ENCODE assay signal across 30 mouse cellular contexts in genomic region chr6:147923246-147923645, GRCm38 (mm10).
"Had no signal": no experiment of that assay in that cellular context is flagged by ENCODE, and none has a peak within 500 bp of the region (broad histone marks: within the 10 kb centered on the region; RNA-seq: fewer than 3 reads in every experiment).

No protein-coding gene starts in this region.

- H3K4me3 ChIP-seq: left cerebral cortex, adult 2 months; limb, embryonic 10.5 days; limb, embryonic 12.5 days; limb, embryonic 13.5 days; limb, embryonic 15.5 days; liver, embryonic 12.5 days; liver, embryonic 13.5 days; liver, embryonic 15.5 days; lung, embryonic 15.5 days; megakaryocyte, embryonic 14.5 days; midbrain, embryonic 10.5 days; midbrain, embryonic 12.5 days; midbrain, embryonic 13.5 days; midbrain, embryonic 15.5 days; myocyte; neural tube, embryonic 12.5 days; neural tube, embryonic 13.5 days had no signal

- DNase-seq: left cerebral cortex, postnatal 4 days; liver; liver, embryonic 13.5 days; lung, adult 18-20 months; lung, adult 2 months; lung, embryonic 14.5 days; lung, postnatal 10 days; lung, postnatal 14 days; lung, postnatal 36 days; lung, postnatal 4 days; midbrain, embryonic 14.5 days had no signal

- H3K4me1 ChIP-seq: limb, embryonic 10.5 days; limb, embryonic 12.5 days; liver, embryonic 12.5 days; liver, embryonic 13.5 days; liver, embryonic 15.5 days; megakaryocyte, embryonic 14.5 days; midbrain, embryonic 10.5 days; midbrain, embryonic 12.5 days; midbrain, embryonic 13.5 days; midbrain, embryonic 15.5 days; neural tube, embryonic 12.5 days; neural tube, embryonic 13.5 days had no signal

- H3K27ac ChIP-seq: left cerebral cortex, adult 2 months; limb, embryonic 10.5 days; limb, embryonic 12.5 days; limb, embryonic 13.5 days; limb, embryonic 15.5 days; liver, embryonic 12.5 days; liver, embryonic 13.5 days; liver, embryonic 14.5 days; liver, embryonic 15.5 days; lung, embryonic 15.5 days; macrophage; midbrain, embryonic 10.5 days; midbrain, embryonic 12.5 days; midbrain, embryonic 13.5 days; midbrain, embryonic 15.5 days; neural tube, embryonic 12.5 days; neural tube, embryonic 13.5 days had no signal

- ATAC-seq: liver, embryonic 12.5 days; lung, postnatal 0 days; midbrain, embryonic 13.5 days; midbrain, embryonic 15.5 days had no signal

- H3K9me3 ChIP-seq: limb, embryonic 10.5 days; limb, embryonic 13.5 days; limb, embryonic 15.5 days; liver, embryonic 12.5 days; liver, embryonic 13.5 days; liver, embryonic 15.5 days; lung, embryonic 15.5 days; megakaryocyte, embryonic 14.5 days; midbrain, embryonic 10.5 days; midbrain, embryonic 12.5 days; midbrain, embryonic 13.5 days; midbrain, embryonic 15.5 days; neural tube, embryonic 12.5 days; neural tube, embryonic 13.5 days had no signal

- H3K4me2 ChIP-seq: limb, embryonic 12.5 days; limb, embryonic 13.5 days; limb, embryonic 15.5 days; liver, embryonic 12.5 days; liver, embryonic 13.5 days; liver, embryonic 15.5 days; lung, embryonic 14.5 days; lung, embryonic 15.5 days; midbrain, embryonic 12.5 days; midbrain, embryonic 13.5 days; midbrain, embryonic 15.5 days; neural tube, embryonic 12.5 days; neural tube, embryonic 13.5 days had no signal

- H3K9ac ChIP-seq: limb, embryonic 12.5 days; limb, embryonic 13.5 days; limb, embryonic 15.5 days; liver, embryonic 12.5 days; liver, embryonic 13.5 days; liver, embryonic 14.5 days; liver, embryonic 15.5 days; lung, embryonic 14.5 days; lung, embryonic 15.5 days; midbrain, embryonic 12.5 days; midbrain, embryonic 13.5 days; midbrain, embryonic 15.5 days; neural tube, embryonic 12.5 days; neural tube, embryonic 13.5 days had no signal

- H3K36me3 ChIP-seq: limb, embryonic 10.5 days; limb, embryonic 12.5 days; limb, embryonic 13.5 days; limb, embryonic 15.5 days; liver, embryonic 12.5 days; liver, embryonic 13.5 days; liver, embryonic 15.5 days; lung, embryonic 15.5 days; midbrain, embryonic 10.5 days; midbrain, embryonic 12.5 days; midbrain, embryonic 13.5 days; midbrain, embryonic 15.5 days; neural tube, embryonic 12.5 days; neural tube, embryonic 13.5 days had no signal

- H3K27me3 ChIP-seq: limb, embryonic 13.5 days; limb, embryonic 15.5 days; liver, embryonic 12.5 days; liver, embryonic 13.5 days; liver, embryonic 15.5 days; lung, embryonic 15.5 days; midbrain, embryonic 12.5 days; midbrain, embryonic 13.5 days; midbrain, embryonic 15.5 days; neural tube, embryonic 12.5 days; neural tube, embryonic 13.5 days had no signal
